Mouse (Mus musculus) MN1 (cell line): ENCODE measurements around the gene Myo18b.

Source experiments
- DNase-seq: peaks from one replicate; pipeline ENCODE4 v3.0.0-alpha.2; 2016; ENCODE audit warnings: low spot score

Myo18b gene

DNA sequence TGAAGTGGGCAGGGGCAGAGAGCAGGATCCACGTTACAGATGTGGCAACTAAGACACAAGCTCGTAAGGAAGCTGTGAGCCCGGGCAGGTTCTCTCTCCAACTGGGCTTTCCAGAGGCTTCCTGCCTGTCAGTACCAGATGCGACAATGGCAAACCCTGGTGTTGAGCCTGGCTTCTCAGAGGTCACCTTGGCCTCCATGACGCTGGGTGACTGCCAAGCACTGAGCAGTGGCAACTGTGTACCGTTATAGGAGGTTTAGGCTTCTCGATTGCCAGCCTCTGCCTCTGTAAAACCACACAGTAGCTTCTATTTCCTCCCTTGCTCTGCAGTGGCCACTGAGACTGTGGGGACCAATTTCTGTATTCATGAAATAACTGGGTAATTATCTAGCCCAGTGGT is 81.1 kb downstream of the Myo18b start:
- DNase-seq = no peak

DNA sequence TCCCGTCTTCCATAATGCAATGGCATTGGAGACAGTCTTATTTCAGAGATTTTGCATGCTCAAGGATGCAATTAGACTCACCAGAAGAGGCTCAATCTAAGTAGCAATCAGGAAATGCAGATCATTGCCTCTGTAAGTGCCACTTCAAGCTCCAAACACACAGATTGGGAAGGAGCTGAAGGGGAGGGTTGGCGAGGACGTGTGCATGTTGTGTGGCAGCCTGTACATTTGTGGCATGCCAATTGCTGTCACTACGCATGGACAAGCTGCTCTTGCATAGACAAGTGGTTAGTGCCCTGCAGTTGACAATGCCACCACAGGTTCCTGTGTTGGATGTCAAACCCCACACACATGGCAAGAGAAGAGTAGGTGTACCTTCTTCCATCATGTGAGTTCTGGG is 88.5 kb downstream of the Myo18b start:
- no peak for DNase-seq

DNA sequence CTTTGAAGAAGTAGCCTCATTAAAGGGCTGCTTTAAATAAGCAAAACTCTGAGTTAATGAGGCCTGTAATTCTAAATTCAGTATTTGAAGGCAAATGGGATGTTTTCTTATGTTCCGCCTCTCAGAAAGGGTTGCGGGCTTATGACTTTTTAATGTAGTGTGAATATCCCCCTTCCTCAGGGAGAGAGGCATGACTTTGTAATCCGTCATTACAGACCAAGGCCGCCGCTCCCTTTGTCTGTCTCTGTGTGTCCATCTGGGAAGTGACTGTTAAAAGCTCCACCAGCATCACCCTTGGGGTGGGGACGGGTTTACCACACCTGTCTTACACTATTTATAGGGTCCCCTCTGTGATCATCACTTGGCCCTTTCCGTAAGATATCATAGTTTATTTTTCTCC is 100.1 kb downstream of the Myo18b start:
- no peak for DNase-seq

DNA sequence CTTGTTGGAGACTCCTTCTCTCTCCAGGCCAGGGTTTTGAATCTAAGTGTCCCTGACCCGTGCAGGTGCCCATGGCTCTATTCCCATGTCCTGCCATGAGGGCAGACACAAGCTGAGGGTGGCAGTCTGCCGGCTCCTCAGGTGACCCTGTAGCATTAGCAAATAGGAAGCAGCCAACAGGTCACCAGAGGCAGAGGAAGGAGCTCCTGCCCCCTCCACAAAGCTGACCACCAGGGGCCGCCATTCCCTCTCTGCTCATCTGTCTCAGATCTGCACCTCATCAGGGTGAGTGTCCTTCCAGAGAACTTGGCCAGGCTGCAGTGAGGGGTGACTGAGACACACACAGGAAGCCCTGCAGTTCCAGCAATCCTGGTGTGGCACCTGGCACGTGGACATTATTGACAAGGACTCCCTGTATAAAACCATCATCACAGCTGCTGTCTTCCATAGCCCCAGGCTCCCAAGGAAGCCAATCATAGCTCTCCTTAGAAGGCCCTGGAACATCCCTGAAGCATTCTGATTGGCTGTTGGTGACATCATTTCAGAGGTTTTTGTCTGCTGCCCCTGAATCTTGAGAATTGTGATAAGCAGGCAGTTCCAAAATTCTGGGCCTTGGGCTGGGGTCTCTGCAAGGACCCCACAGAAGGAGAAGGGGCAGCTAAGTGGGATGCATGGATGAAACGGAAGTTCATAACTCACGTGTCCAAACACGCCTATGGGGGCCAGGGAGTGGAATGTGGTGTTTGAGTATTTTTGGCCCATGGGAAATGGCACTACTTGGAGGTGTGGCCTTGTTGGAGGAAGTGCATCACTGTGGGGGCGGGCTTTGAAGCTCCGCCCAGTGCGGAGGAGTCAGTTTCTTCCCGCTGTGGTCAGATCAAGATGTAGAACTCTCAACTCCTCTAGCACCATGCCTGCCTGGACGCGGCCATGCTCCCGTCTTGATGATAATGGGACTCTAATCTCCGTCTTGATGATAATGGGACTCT is 104.1 kb downstream of the Myo18b start:
- no peak for DNase-seq

DNA sequence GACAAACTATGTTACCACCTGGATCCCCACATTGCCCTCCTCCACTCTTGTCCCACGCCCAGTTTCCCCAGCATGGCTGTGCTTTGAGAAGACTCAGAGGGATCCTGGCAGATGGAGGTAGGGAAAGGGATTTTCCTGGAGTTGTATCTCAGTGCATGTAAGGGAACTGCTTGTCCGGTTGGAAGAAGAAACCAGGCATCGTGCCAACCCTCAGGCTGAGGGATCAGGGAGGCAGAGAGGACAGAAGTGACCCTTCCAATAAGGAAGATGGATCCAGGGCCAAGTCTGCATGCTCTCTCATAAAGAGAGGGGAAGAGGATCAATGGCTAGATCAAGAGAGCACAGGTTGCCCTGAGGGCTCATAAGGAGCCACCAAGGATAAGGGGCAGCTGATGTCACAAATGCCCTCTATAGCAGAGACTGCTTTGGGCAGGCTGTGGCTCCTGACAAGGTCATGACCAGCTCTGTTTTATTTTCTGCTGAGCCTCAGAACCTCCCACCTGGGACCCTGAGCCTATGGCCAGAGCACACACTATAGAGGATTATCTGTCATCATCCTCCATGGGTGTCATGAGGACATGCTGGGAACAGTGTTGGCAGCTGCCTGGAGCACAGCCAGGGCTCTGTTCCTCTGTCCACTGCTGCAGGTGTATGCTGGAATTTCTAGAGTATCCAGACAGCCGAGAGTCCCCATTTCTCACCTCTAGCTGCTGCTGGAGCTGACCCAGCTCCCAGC is 105.6 kb downstream of the Myo18b start:
- no peak for DNase-seq

DNA sequence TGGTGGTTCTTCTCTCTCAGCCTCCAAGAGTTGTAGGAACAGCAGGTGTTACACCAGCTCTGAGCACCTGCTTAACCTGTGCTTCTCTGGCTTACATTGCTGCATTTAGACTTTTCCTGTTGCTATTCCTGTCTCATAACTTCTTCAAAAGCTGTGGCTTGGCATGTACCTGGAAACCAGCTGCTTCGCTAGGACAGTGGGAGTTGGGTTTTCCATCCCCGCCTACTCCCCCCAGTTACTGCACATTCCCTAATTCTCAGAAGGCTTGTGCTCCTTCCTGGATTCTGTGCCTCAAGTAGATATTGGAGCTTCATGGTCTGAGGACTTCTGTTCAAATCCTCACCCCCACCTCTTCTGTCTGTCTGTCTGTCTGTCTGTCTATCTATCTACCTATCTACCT is 107.7 kb downstream of the Myo18b start:
- no peak for DNase-seq

DNA sequence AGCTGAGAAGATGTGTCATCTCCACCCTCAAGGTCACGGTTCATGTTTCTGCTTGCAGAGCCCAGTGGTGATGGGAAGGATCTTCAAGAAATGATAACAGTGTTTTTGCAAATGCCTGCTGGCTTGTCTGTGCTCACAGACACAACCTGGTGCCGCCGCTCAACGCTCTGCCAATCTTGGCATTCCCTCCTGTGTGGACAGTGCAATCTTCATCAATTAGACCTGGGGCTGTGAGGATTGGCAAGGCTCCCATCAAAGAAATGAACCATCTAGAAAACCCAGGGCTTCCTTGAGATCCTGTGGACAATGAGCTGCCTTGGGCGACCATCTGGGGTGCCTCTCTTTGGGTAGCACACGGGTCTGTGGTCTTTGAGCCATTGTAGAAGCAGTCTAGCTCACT is 109.4 kb downstream of the Myo18b start:
- no peak for DNase-seq

DNA sequence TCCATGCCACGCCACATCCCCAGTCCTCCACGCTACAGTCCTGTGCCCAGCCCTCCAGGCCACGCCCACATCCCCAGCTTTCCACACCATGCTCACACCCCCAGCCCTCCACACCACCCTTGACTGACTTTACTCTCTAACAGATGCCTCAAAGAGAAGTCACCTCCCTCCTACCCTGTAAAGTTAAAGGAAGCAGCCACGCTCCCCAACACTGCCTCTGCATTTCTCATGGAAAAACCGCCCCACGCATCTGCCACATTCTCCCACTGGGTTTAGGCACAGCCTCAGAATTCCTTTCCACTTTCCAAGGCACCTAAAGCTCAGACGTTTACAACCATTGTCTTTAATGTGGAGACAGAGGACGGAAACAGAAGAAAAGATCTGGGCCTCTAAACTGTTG is 110.1 kb downstream of the Myo18b start:
- DNase-seq = no peak

DNA sequence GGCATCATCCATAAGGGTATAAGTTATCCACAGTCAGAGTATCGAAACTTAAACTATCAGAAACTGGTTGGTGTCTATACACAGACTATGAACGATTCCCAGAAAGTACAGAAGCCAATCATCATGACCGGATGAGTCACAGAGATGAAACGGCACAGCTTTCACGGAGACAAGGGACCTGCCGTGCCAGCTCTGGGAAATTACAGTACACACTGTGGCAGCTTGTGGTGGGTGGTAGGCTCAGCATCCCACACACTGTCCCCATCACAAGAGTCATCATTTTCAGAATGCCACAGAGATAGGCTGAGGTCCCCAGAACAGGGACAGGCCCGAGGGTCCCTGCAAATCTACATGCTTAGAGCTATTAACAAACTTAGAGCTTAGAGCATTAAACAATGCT is 114.4 kb downstream of the Myo18b start:
- no peak for DNase-seq

DNA sequence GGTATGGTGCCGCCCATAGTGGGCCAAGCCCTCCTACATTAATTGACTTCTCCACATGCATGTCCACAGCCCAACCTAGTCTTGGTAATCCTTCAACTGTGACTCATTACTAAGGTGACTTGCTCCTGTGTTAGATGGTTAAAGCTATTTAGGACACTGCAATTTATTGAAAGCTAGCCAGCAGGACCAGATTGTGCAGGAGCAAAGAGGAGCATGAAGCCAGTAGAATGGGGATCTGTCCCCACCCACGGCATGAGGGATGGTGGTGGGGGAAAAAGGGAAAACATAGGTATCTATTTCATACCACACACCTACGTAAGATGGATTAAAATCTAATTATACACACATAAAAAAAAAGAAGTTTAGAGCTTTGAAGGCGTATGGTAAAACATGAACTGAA is 114.9 kb downstream of the Myo18b start:
- no peak for DNase-seq

DNA sequence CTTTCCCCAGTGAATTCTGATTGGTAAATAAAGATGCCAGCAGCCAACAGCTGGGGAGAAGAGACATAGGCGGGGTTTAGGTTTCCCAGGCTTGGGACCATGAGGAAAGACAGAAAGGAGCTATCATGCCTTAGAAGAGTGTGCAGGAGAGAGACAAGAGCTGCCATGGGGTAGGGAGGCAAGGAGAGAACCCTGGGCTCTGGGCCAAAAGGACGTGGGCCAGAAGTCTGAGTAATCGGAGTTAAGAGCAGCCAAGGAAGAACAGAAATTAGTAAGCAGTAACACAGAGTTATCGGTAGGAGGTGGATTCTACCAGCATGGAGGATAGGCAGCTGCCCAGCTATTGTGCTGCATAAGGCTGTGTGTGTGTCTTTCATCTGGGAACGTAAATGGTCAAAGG is 115.8 kb downstream of the Myo18b start:
- peak; percentile 94 for DNase-seq

DNA sequence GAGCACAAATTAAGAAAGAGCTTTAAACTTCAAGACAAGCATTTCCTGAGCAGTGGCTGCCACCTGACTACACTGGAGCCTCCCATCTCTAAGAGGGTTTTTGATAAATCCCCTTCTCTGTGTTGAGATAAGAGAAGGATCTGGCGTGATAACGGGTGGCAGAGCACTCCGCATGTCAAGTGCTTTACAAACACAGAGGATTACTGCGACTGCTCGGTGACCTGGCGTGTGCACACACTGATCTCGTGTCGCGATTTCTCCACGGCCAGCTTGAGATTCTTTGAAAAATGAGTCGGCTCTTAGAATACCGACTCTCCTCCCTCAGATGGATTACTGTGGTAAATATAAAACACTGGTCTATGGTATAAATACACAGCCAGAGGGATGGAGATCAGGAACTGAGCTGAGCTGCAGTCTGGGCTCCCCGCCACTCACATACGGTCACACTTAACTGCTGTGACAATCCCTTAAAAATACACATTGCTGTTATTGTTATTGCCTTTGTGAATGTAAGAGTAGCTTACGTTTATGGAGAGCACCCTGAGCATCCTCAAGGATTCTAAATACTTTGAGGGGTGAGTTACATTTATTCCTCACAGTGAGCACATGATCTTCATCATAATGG is 119.3 kb downstream of the Myo18b start:
- no peak for DNase-seq

DNA sequence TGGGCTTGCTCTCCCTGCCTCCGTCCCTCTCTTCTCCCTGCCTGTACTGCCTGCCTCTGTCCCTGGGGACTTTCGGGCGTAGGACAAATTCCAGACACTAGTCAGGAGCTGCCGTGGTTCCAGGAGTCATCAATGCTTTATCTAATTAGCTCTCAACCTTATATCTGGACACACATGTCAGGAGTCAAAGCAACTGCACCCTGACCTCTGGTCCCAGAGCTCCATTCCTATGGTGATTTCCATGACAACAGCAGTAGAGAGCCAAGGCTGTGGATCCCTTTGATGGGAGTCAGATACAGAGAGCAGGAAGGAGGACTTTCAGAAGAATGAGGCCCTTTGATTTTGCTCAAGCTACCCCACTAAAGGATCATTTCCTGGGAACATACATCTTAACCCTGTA is 122.7 kb downstream of the Myo18b start:
- DNase-seq = peak; percentile 52

DNA sequence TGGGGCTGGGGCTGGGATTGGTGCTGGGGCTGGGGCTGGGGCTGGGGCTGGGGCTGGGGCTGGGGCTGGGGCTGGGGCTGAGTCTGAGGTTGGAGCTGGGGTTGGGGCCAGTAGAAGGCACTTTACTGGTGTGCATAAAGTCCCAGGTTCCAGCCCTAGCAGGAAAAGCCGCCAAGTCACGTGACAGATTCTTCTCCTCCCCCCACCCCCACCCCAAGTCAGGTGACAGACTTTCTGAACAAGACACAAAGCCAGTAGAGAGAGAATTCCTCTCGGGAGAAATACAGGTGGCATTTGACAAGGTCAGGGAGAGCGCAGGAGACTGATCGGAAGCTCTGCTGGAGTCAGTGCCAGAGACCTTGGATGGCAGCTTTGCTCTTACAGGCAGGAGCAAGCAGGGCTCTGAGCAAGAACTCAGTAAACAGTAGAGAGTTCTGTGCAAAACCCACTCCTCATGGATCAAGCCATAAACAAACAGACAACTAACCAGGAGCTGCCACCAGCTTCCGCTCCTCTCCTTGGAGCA is 124.7 kb downstream of the Myo18b start:
- no peak for DNase-seq

DNA sequence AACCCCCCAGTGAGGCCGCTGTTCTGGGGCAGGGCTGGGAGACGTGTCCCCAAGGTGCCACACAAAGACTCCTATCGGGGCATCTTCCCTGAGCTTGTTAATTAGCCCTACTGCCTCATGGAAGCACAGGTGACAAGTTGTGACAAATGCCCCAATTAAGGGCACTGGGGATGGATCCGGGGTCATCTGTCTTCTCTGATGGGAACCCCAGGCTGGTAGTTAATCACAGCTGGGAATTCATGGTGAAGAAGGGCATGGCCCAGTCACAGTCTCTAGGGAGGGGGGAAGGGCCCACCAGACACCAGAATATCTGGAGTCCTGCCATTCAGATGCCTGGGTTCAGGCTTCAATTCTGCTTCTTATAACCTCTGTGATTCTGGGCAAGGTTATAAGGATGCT is 126.4 kb downstream of the Myo18b start:
- DNase-seq = no peak

DNA sequence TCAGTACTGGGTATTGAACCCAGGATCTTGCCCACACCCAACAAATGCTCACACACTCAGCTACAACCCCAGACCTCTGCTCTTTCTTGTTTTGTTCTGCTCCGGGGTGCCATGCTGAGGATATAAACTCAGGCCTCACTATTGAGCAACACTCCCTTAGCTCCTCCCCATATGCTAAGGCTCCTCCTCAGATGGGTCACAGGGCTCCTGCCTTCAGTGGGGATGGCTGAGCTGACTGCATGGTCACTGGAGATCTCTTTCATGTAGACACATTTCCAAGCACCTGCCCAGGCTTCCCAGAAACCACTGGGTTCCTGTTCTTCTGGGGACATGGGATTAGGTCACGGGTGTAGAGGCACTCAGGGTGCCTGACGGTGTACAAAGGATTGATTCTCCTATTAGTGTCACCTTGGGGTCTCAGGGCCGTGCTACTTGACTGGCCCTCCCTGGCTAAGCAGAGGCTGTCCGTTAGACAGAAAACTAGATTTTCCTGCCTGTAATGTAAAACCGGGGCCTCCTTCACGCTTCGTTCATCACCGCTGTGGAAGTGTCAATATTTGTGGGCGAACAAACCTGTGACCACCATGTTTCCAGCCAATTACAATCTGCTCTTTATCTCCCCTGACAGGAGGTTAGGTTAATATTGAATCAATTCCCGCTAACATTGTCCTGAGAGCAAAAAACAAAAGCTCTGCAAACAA is 127.0 kb downstream of the Myo18b start:
- no peak for DNase-seq

DNA sequence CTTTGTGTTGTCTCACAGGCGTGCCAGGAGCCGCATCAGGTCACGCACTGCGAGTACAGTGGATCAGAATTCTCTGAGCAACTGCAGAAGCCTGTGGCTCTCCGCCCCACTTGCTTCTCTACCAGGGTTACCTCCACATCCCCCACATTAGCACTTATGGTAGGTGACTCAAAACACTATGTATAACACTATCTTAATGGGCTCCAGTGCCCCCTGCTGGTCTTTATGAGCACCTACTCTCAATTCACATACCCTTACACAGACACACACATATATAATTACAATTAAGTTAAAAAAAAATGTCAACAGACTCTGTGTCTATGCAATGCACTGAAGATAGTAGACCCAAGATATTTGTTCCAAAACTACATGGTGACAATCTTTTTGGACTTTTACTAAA is 127.6 kb downstream of the Myo18b start:
- DNase-seq = no peak

DNA sequence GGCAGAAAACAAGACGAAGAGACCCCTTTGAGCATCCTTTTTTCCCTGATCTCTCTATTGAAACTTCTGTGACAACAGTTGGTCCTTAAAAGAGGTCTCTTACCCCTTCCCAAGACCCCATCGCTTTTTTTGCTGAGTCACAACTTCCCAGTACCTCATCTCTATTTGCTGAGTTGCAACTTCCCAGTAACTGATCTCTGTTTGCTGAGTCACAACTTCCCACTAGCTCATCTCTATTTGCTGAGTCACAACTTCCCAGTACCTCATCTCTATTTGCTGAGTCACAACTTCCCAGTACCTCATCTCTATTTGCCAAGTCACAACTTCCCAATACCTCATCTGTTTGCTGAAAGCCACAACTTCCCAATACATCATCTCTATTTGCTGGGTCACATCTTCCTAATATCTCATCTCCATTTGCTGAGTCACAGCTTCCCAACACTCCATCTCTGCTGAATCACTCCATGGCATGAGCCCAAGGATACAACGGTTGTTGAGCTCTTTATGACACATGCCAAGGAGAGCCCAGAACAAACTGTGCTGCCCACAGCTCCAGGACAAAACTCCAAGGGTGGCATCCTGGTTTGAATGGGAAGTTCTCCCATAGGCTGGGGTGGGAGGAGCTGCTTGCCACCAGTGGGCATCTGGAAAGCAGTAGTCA is 134.6 kb downstream of the Myo18b start:
- DNase-seq = peak; percentile 44

DNA sequence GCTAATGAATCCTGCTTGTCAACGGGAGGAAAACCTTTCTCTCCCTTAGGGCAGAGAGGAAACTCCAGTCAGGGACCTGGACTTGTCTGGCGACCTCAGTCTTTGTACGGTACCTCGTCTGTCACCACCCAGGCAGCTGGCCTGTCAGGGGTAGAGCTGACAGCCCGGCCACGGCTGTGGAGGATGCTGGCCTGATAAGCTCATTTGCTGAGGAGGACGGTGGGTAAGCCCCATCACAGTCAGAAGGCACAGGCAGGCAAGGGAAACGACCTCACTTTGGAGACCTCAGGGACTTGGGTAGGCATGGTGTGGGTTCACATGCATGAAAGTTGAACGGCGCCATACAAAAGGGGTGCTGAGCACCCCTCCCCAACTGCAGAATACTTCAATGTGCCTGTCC is 140.6 kb downstream of the Myo18b start:
- no peak for DNase-seq

DNA sequence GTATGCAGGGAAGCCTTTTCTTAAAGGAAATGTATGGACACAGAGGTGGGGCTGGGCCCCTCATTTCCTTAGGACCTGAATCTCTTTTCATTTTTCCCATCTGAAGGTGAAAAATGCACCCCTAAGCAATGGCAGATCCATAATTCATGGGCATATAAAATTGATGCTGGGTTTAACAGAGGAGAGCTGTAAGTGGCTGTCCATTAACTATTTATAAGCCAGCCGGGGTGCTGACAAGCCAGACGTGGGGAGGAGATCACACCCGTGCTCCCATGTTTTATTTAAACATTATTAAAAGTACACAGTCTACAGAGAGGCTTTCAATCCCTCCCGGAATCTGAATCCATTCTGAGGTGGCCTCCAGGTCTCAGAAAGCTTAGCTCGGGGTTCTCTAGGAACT is 146.5 kb downstream of the Myo18b start:
- no peak for DNase-seq

DNA sequence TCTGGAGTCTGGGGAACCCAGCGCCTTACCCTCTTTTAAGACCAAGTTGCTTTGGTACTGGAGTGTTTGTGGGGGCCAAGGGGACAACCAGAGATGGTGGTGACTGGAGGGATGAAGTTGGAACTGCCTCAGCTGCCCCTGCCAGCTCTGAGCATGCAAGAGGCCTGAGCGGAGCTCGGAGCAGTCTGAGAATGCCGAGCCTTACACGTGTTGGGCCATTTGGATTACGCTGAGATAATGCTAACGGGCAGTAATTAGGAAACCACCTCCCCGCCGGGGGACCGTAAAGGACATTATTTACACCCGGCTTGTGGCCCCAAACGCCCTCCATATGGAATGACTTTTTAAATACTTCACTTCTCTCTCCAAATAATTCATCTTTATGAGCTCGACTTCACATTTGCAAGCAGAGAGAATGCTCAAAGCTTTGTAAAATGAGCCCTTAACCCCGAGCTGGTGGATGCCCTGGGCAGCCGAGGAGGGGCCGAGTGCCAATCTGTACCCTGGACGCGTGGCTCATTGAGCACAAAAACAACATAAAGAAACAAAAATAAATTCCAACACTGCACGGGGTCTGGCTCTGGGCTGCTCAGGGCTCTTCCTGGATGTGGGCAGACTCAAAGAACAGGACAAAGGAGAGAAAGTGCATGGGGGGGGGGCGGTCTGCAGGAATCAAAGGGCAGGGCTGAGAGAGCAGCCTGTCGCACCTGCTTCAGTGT is 148.0 kb downstream of the Myo18b start:
- peak; percentile 34 for DNase-seq
